Comparison of ENCODE assay signal across 12 mouse cellular contexts in the genomic region with DNA sequence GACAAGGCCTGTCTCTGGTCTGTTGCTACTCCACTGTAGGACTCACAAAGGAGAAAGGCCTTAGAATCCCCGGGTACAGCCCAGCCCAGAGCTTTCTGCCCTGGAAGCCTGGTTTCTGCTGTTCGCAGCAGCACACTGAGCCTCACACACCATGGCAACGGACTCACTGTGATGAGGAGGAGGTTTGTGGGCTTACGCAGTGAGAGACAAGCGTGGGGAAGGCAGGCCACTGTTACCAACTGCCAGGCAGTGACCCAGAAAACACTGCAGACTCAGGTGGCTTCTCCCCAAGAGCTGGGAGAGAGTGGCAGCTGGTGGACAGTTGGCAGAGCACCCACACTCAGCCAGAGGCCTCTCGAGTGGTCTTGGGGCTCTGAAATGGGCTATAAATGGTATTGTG. TPM values are rescaled to one million over a fixed set of nuclear protein-coding genes. Genes with fewer than 3 reads are reported as not detected.
DNase-seq lines count a peak whose midpoint lies in the region; ATAC-seq lines count a peak whose summit lies in the region.
"Had no signal": no experiment of that assay in that cellular context is flagged by ENCODE, and none has a peak within 500 bp of the region (broad histone marks: within the 10 kb centered on the region; RNA-seq: fewer than 3 reads in every experiment).

No protein-coding gene starts in this region.

- H3K36me3 ChIP-seq in hindbrain, embryonic 10.5 days = no peaks in the 10 kb centered on the region
- H3K36me3 ChIP-seq in hindbrain, embryonic 12.5 days = no peaks in the 10 kb centered on the region

- H3K27ac ChIP-seq in hindbrain, embryonic 10.5 days = peak overlapping the region; percentile 77
- H3K27ac ChIP-seq in hindbrain, embryonic 12.5 days = no peak overlapping the region

- no peaks in the 10 kb centered on the region for H3K27me3 ChIP-seq in hindbrain, embryonic 10.5 days (ENCODE audit: insufficient read depth, poor library complexity, severe bottlenecking)
- no peaks in the 10 kb centered on the region for H3K27me3 ChIP-seq in hindbrain, embryonic 12.5 days

- 61% methylated on average over 6 of the region's 6 CpGs for WGBS in hindbrain, embryonic 10.5 days
- WGBS in hindbrain, embryonic 12.5 days = 46% methylated on average over 6 of the region's 6 CpGs

- peaks cover 38% of the 10 kb centered on the region for H3K4me1 ChIP-seq in hindbrain, embryonic 10.5 days (replicated peaks)
- H3K4me1 ChIP-seq in hindbrain, embryonic 12.5 days = peaks cover 20% of the 10 kb centered on the region

- H3K9me3 ChIP-seq in hindbrain, embryonic 10.5 days = no peaks in the 10 kb centered on the region
- no peaks in the 10 kb centered on the region for H3K9me3 ChIP-seq in hindbrain, embryonic 12.5 days (replicated peaks)

- no peak overlapping the region for H3K9ac ChIP-seq in hindbrain, embryonic 12.5 days

- no peak overlapping the region for H3K4me2 ChIP-seq in hindbrain, embryonic 12.5 days (replicated peaks)

- peak; percentile 21 for DNase-seq in hindbrain, embryonic 10.5 days (ENCODE audit: low spot score)
- DNase-seq in left cerebral cortex, adult 8-10 months (ENCODE audit: low spot score in 2 of 2) = peak; percentile 30 to 77
- peak; percentile 43 for DNase-seq in right cerebral cortex, postnatal 14 days
- no peak for DNase-seq in kidney, adult 9 months
- DNase-seq in spleen, adult 18-20 months = no peak
- no peak for DNase-seq in embryo, embryonic 10.5 days (ENCODE audit: low spot score)
- DNase-seq: lung, postnatal 14 days had no signal

- no peak for ATAC-seq in hindbrain, embryonic 12.5 days (ENCODE audit: low FRiP score)
- peak; percentile 95 for ATAC-seq in frontal cortex, adult (ENCODE audit: low TSS enrichment)

- H3K4me3 ChIP-seq in hindbrain, embryonic 10.5 days = no peak overlapping the region
- H3K4me3 ChIP-seq in hindbrain, embryonic 12.5 days = no peak overlapping the region

RNA-seq across cellular contexts. Expression of a gene that starts 42.3 kb away (rescaled TPM):
- polyA plus RNA-seq in hindbrain, embryonic 10.5 days (2016; fragmentation: Nextera tagmentation; extraction: Ambion mirVana) = 0.21 TPM in 1 of 2 replicates, not detected in the other
- polyA plus RNA-seq in hindbrain, embryonic 12.5 days (2016; fragmentation: Nextera tagmentation; extraction: Ambion mirVana) = not detected in 2 replicates
- not detected for total RNA-seq in left cerebral cortex, adult 8-10 months (2022)
- polyA plus RNA-seq: heart, embryonic 14.5 days; limb, embryonic 11.5 days; urinary bladder, adult 2 months had no signal

Comparison
In these comparisons a context has a peak if more than half of its experiments do, and no peak if none do; other contexts are left out.
1. DNase-seq: peak in hindbrain, embryonic 10.5 days (single experiment), left cerebral cortex, adult 8-10 months (2 of 2) and right cerebral cortex, postnatal 14 days (single experiment); none in kidney, adult 9 months (single experiment), spleen, adult 18-20 months (0 of 2) and embryo, embryonic 10.5 days (single experiment).